Mouse (Mus musculus): ENCODE measurements at regions not wholly inside any gene's neighbourhood (a gene's known extent, or its start where the extent isn't known, plus 50 kb on each side); places are given as distances from the start of the nearest gene placed in this dataset.

GRCm38 (mm10) chr11:112930186-112930808 lies 148.3 kb downstream of the Sox9 start:
- TF ChIP-seq CTCF (IDR thresholded peaks at IDR 0.05; ENCODE audit: borderline replicate concordance, insufficient read depth, low read length): no peak
- no peak for TF ChIP-seq POLR2A (IDR thresholded peaks at IDR 0.05; ENCODE audit: low read depth, low read length)

All from embryonic fibroblast, embryonic 13.5 days (primary cell).